Mouse (Mus musculus): ENCODE data around the gene Tysnd1.

DNA sequence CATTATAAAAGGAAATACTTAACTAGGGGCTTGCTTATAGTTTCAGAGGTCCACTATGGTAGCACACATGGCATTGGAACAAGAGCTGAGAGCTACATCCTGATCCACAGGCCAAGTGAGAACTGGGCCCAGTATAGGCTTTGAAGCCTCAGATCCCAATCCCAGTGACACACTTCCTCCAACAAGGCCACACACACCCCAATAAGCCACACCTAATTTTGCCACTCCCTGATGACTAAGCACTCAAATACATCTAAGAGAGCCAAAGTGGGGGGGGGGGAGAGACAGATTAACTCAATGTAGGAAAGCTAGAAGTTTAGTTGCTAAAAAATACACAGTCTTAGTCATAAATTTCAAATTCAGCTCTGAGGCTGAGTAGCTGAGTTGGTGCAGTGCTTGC lies 25.4 kb upstream of the Tysnd1 start:
- TF ChIP-seq POLR2A (IDR thresholded peaks at IDR 0.05; ENCODE audit: borderline replicate concordance, extremely low read depth, low read depth, low read length) (no peak), CTCF (IDR thresholded peaks at IDR 0.05; ENCODE audit: insufficient read depth, low read length) (no peak)

Data from lung, adult 2 months (tissue).